Mouse (Mus musculus) heart, embryonic 11.5 days (tissue): Measurements from ENCODE around the gene Gm37240. TPM values are rescaled to one million over a fixed set of nuclear protein-coding genes. Genes with fewer than 3 reads are reported as not detected.
A peak's percentile ranks its signal among the peaks of the same experiment; 100 is the strongest.

Experiments
- ATAC-seq: fragments of 200-750 bp; cut with Nextera tagmentation; replicated peaks from 2 replicates; pipeline ENCODE4 v1.8.0; 2017; ENCODE audit warnings: moderate library complexity; ENCODE audit not compliant: insufficient number of reproducible peaks, low FRiP score, low TSS enrichment
- H3K27ac ChIP-seq: fragments of 300-500 bp; sonication (generic); 2 replicates; pipeline ENCODE4 v1.5.1; 2014; ENCODE audit warnings: mild to moderate bottlenecking, low read depth, low read length
- H3K27me3 ChIP-seq: fragments of 300-500 bp; sonication (generic); 2 replicates; pipeline ENCODE4 v1.6.1; 2014; ENCODE audit warnings: mild to moderate bottlenecking, low read length, mixed read lengths; ENCODE audit not compliant: control insufficient read depth, insufficient read depth
- H3K36me3 ChIP-seq: fragments of 300-500 bp; sonication (generic); 2 replicates; pipeline ENCODE4 v1.6.1; 2014; ENCODE audit warnings: mild to moderate bottlenecking, low read length, moderate library complexity, mixed read lengths; ENCODE audit not compliant: control insufficient read depth, insufficient read depth
- H3K4me1 ChIP-seq: fragments of 300-500 bp; sonication (generic); 2 replicates; pipeline ENCODE4 v1.6.1; 2014; ENCODE audit warnings: low read length; ENCODE audit not compliant: control insufficient read depth, insufficient read depth
- H3K4me2 ChIP-seq: fragments of 300-500 bp; sonication (generic); 2 replicates; pipeline ENCODE4 v1.6.1; 2014; ENCODE audit warnings: mild to moderate bottlenecking, moderate library complexity
- H3K4me3 ChIP-seq: fragments of 300-500 bp; sonication (generic); 2 replicates; pipeline ENCODE4 v1.5.1; 2014; ENCODE audit warnings: low read depth, low read length
- H3K9ac ChIP-seq: fragments of 300-500 bp; sonication (generic); 2 replicates; pipeline ENCODE4 v1.6.1; 2014; ENCODE audit warnings: mild to moderate bottlenecking, low read depth, low read length, moderate library complexity
- H3K9me3 ChIP-seq: fragments of 300-500 bp; sonication (generic); replicated peaks from 2 replicates; pipeline ENCODE4 v1.6.1; 2016; ENCODE audit warnings: low read length; ENCODE audit not compliant: control insufficient read depth
- WGBS: fragments of 180-500 bp; shearing (Covaris S2); extraction: QIAGEN DNeasy Blood & Tissue Kit; methylation state at CpG from one replicate; pipeline ENCODE4 v1.1.7; 2014; ENCODE audit not compliant: insufficient replicate concordance; 5-methylcytosine and 5-hydroxymethylcytosine counted together
- polyA plus RNA-seq: library from polyadenylated mRNA; unstranded; fragments of >200 nt; fragmentation: Nextera tagmentation; extraction: Ambion mirVana; gene quantifications from 2 replicates; pipeline ENCODE4 v1.2.1, GENCODE M21; 2014

The Gm37240 gene
- polyA plus RNA-seq, 1 experiment from 2014 or later, result 4.5 TPM

GRCm38 (mm10) chr3:85196591-85196990, 690.7 kb downstream of the Gm37240 start:
- Histone ChIP-seq H3K27ac (no peak overlapping the region), H3K4me2 (no peak overlapping the region), H3K4me1 (no peaks in the 10 kb centered on the region), H3K9ac (no peak overlapping the region), H3K4me3 (no peak overlapping the region), H3K9me3 (no peaks in the 10 kb centered on the region), H3K36me3 (no peaks in the 10 kb centered on the region), H3K27me3 (no peaks in the 10 kb centered on the region)
- 79% methylated on average over 4 of the region's 4 CpGs for WGBS
- ATAC-seq, result no peak

- Histone ChIP-seq H3K9me3 (no peaks in the 10 kb centered on the region), H3K4me2 (peak overlapping the region; percentile 30; the same call in 1 of the 2 replicates), H3K36me3 (no peaks in the 10 kb centered on the region), H3K27ac (no peak overlapping the region), H3K27me3 (no peaks in the 10 kb centered on the region), H3K9ac (no peak overlapping the region), H3K4me1 (no peaks in the 10 kb centered on the region), H3K4me3 (no peak overlapping the region)
- ATAC-seq, result no peak
- WGBS, result 40% methylated on average over 8 of the region's 8 CpGs
These were observed 692.2 kb downstream of the Gm37240 start for GRCm38 (mm10) chr3:85195068-85195481.

- Histone ChIP-seq H3K27me3 (no peaks in the 10 kb centered on the region), H3K27ac (no peak overlapping the region), H3K9ac (no peak overlapping the region), H3K36me3 (no peaks in the 10 kb centered on the region), H3K4me2 (no peak overlapping the region), H3K4me1 (peaks cover 19% of the 10 kb centered on the region), H3K4me3 (no peak overlapping the region), H3K9me3 (no peaks in the 10 kb centered on the region)
- WGBS, result 70% methylated on average over 8 of the region's 8 CpGs
- no peak for ATAC-seq
These were observed 697.5 kb downstream of the Gm37240 start for GRCm38 (mm10) chr3:85189791-85190190.

- WGBS, result 25% methylated on average over 5 of the region's 5 CpGs
These were observed 699.0 kb downstream of the Gm37240 start for GRCm38 (mm10) chr3:85188364-85188763.

GRCm38 (mm10) chr3:85186661-85187076, 700.6 kb downstream of the Gm37240 start:
- no peaks in the 10 kb centered on the region for H3K9me3 ChIP-seq
- no peaks in the 10 kb centered on the region for H3K27me3 ChIP-seq
- WGBS, result 40% methylated on average over 19 of the region's 19 CpGs
- no peak overlapping the region for H3K4me3 ChIP-seq
- H3K4me1 ChIP-seq, result peaks cover 19% of the 10 kb centered on the region
- H3K9ac ChIP-seq, result no peak overlapping the region
- peak overlapping the region; percentile 15 for H3K4me2 ChIP-seq
- H3K27ac ChIP-seq, result no peak overlapping the region
- ATAC-seq, result no peak
- no peaks in the 10 kb centered on the region for H3K36me3 ChIP-seq

More at GRCm38 (mm10) chr3:85188364-85188763, 699.0 kb downstream of the Gm37240 start:
- H3K27me3 ChIP-seq, result no peaks in the 10 kb centered on the region
- peaks cover 19% of the 10 kb centered on the region for H3K4me1 ChIP-seq
- no peaks in the 10 kb centered on the region for H3K9me3 ChIP-seq
- H3K9ac ChIP-seq, result no peak overlapping the region
- no peak for ATAC-seq
- no peaks in the 10 kb centered on the region for H3K36me3 ChIP-seq
- no peak overlapping the region for H3K27ac ChIP-seq
- no peak overlapping the region for H3K4me2 ChIP-seq
- no peak overlapping the region for H3K4me3 ChIP-seq

GRCm38 (mm10) chr3:85185827-85186226, 701.5 kb downstream of the Gm37240 start:
- H3K27ac ChIP-seq, result no peak overlapping the region
- no peaks in the 10 kb centered on the region for H3K9me3 ChIP-seq
- H3K9ac ChIP-seq, result no peak overlapping the region
- H3K4me3 ChIP-seq, result no peak overlapping the region
- peak overlapping the region; percentile 24 for H3K4me2 ChIP-seq
- no peak for ATAC-seq
- H3K27me3 ChIP-seq, result no peaks in the 10 kb centered on the region
- 14% methylated on average over 12 of the region's 12 CpGs for WGBS
- peaks cover 19% of the 10 kb centered on the region for H3K4me1 ChIP-seq
- H3K36me3 ChIP-seq, result no peaks in the 10 kb centered on the region

- H3K4me2 ChIP-seq, result no peak overlapping the region
- no peak overlapping the region for H3K4me3 ChIP-seq
- H3K9ac ChIP-seq, result no peak overlapping the region
- peaks cover 19% of the 10 kb centered on the region for H3K4me1 ChIP-seq
- no peaks in the 10 kb centered on the region for H3K9me3 ChIP-seq
- no peak for ATAC-seq
- H3K36me3 ChIP-seq, result no peaks in the 10 kb centered on the region
- WGBS, result 68% methylated on average over 11 of the region's 11 CpGs
- H3K27me3 ChIP-seq, result no peaks in the 10 kb centered on the region
- H3K27ac ChIP-seq, result no peak overlapping the region
These were observed 702.4 kb downstream of the Gm37240 start for GRCm38 (mm10) chr3:85184916-85185315.

GRCm38 (mm10) chr3:85184151-85184550, 703.2 kb downstream of the Gm37240 start:
- 41% methylated on average over 6 of the region's 6 CpGs for WGBS

GRCm38 (mm10) chr3:85176736-85177135, 710.6 kb downstream of the Gm37240 start:
- Histone ChIP-seq H3K36me3 (no peaks in the 10 kb centered on the region), H3K4me3 (no peak overlapping the region), H3K27me3 (no peaks in the 10 kb centered on the region), H3K9me3 (no peaks in the 10 kb centered on the region; the same call in 1 of the 2 replicates), H3K9ac (no peak overlapping the region), H3K27ac (no peak overlapping the region), H3K4me1 (peaks cover 13% of the 10 kb centered on the region; the same call in 1 of the 2 replicates), H3K4me2 (no peak overlapping the region)
- ATAC-seq, result no peak
- 91% methylated on average over 1 of the region's 1 CpGs for WGBS

More at GRCm38 (mm10) chr3:85184151-85184550, 703.2 kb downstream of the Gm37240 start:
- Histone ChIP-seq H3K36me3 (no peaks in the 10 kb centered on the region), H3K9me3 (no peaks in the 10 kb centered on the region), H3K27me3 (no peaks in the 10 kb centered on the region), H3K4me3 (no peak overlapping the region), H3K4me2 (peak overlapping the region; percentile 32), H3K9ac (no peak overlapping the region), H3K27ac (no peak overlapping the region), H3K4me1 (peaks cover 19% of the 10 kb centered on the region)
- ATAC-seq, result no peak
